Mouse (Mus musculus) testis, postnatal 14 days (tissue): ENCODE data around the gene Myo5c.

ENCODE experiments used
- DNase-seq: peaks from one replicate; pipeline ENCODE4 v3.0.0; 2021; ENCODE audit warnings: low spot score

The Myo5c gene

DNA sequence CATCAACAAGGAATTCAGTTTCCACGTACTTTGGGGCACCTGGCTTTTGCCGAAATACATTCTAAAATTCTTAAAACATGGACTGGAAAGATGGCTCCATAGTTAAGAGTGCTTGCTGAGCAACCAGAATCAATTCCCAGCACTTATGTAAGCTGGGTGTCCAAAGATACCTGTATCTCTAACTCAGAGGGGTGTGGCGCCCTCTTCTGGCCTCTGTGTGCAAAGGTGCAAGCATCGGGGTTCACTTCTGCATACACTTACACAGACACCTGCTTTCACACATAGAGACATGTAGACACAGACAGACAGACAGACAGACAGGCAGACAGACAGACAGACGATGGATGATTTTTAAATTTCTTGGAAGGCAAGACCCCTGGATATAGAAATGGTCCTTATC lies 49.0 kb downstream of the Myo5c start:
- DNase-seq, result peak; percentile 27

DNA sequence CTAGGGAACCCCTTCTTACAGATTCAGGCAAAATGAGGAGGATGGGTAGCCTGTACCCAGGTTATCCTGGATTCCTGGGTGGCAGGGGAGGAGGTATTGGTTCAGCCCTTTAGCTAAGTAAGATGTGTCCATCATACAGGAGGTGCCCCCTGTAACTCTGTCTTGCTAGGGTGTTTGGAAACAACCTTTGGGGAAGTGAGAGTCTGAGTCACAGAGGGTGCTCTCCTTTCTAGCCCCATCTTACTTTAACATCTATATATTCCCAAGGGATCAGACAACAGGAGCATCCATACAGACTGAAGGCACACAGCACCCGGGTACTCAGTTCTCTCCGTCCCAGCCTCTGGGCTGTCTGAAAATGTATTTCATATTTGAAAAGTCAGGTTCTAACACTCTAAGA lies 50.4 kb downstream of the Myo5c start:
- no peak for DNase-seq

DNA sequence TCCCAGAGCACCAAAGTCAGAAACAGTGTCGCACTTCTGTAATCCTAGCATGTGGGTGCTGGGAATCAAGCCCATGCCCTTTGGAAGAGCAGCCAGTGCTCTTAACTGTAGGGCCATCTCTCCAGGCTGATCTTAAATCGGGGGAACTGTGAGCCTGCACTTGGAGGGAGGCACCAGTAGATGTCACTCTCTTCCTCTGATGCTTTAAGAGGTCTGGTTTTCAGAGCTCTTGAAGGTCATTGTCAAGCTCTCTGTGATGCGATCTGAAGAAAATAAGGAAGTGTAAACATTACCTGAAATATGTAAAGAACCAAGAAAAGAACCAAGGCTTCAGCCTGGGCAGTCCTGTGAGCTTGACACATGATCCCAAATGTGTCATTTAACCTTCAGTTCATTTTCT lies 51.0 kb downstream of the Myo5c start:
- no peak for DNase-seq

DNA sequence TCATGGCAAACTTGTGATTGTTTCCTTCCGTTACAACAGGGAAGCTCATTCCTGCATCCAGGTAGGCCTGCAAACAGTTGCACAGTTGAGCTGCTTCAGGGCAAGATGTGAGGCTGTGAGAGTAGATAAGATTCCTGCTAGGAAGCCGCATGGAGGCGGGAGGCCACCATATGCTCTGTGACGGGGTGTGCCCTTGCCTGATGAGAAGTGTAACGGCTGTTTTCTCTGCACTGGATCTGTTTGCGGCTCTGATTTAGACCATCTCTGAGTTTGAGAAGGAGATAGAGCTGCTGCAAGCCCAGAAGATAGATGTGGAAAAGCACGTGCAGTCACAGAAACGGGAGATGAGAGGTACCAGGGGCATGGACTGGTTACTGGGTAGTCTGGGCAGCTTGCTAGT lies 51.8 kb downstream of the Myo5c start:
- DNase-seq, result no peak

DNA sequence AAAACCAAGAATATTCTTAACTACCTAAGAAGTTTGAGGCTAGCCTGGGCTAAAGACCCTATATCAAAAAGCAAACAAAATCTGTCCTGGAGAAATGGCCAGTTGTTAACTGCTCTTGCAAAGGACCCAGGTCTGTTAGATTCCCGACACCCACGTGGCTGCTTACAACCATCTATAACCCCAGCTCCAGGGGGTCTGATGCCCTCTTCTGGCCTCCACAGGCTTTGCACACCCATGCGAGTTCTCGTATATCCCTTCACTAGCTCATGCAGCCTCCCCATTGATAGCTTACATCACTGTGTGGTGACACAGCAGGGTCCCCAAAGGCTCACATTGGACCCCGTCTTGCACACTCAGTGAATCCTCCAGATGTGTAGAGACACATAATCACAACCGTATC lies 53.5 kb downstream of the Myo5c start:
- no peak for DNase-seq

DNA sequence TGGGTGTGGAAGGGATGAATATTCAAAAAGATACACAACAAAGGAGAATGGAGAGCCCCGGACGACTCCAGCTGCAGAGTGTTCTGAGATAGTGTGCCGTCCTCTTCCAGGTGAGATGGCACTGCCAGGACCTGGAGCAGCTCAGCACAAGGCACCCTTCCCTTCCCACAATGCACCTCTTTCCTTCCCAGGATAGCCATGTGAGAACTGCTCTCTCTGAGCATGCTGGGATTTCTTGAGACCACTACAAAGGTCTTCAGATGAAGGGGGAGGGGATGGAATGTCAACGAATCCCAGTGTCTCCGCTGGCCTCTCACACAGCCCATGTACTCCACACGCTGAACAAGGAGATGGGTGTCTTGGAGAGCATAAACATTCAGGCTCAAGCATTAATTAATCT lies 55.8 kb downstream of the Myo5c start:
- no peak for DNase-seq

DNA sequence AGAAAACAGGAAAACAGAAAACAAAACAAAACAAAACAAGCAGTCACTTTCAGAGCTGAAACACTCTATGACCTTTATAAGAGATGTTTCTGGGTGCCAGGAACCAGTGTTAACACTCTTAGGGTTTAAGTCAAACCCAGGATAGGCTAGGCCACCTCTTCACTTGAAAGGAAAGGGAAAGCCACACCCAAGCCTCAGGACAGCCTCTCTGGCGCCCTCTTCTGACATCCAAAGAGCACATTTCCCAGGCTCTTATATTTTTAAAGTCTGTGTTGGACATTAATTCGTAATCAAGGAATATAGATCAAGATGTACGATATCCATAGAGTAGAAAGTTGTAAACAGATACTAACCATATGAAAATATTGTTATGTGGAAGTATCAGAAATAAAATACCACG lies 57.7 kb downstream of the Myo5c start:
- no peak for DNase-seq

DNA sequence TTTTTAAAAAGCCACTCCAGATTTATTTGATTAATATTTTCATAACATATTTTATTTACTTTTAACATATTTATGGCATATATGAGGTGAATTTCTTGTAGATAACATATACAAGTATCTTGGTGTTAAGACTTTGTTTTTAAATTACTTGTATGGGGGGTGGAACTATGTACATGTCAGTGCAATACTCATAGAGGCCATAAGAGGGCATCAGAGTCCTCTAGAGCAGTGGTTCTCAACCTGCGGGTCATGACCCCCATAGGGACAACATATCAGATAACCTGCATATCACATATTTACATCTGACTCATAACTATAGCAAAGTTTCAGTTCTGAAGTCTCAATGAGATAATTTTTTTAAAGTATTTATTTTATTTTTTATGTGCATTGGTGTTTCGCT lies 67.5 kb downstream of the Myo5c start:
- DNase-seq, result no peak

DNA sequence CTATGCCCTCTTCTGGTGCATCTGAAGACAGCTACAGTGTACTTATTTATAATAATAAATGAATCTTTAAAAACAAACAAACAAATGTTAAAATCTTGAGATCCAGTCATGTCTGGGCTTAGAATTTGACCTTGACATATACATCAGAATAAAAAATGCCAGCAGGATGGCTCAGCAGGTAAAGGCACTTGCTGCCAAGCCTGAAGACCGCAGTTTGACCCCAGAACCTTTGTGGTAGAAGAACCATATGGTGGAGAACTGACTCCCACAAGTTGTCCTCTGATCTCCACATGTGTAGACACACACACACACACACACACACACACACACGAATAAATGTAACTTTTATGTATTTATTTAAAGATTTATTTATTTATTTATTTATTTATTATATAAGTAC lies 71.2 kb downstream of the Myo5c start:
- no peak for DNase-seq

DNA sequence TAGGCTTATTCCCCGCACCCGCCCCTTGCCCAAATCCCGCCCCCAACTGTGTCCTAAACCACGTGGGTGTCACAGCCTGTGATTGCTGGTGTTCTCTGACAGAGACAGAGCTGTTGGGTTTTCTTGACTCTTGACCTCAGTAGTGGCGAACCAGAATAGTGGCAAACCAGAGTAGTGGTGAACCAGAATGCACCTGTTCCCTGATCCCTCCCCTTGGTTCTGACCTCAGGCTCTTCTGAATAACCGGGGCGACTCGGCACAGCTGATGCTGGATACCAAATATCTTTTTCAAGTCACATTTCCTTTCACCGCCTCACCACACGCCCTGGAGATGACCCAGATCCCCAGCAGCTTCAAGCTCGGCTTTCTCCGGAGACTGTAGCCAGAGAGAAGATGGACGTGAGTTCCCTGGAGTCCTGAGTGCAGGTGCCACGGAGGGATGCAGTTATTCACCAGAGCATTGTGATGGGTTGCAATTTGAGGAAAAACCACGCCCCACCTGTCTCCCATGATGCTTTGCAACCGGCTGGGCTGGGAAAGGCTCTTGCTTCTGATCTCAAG lies 72.0 kb downstream of the Myo5c start:
- DNase-seq, result peak; percentile 64

DNA sequence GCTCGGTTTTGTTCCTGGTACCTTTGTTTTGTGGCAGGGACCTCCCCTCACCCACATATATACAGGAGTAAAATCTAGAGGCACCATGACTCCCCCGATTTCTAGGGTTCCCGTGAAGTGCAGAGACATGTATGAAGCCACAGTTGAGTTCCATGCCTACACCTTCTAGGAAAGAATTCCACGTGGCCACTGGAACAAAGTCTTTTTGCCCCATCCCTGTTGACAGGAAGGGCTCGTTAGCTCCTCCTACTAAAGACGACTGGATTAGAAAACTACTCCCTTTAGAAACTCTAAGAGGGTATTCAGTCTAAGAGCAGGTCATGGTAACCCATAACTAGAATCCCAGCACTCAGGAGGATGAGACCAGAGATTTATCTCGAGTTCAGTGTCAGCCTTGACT lies 72.5 kb downstream of the Myo5c start:
- DNase-seq, result no peak

DNA sequence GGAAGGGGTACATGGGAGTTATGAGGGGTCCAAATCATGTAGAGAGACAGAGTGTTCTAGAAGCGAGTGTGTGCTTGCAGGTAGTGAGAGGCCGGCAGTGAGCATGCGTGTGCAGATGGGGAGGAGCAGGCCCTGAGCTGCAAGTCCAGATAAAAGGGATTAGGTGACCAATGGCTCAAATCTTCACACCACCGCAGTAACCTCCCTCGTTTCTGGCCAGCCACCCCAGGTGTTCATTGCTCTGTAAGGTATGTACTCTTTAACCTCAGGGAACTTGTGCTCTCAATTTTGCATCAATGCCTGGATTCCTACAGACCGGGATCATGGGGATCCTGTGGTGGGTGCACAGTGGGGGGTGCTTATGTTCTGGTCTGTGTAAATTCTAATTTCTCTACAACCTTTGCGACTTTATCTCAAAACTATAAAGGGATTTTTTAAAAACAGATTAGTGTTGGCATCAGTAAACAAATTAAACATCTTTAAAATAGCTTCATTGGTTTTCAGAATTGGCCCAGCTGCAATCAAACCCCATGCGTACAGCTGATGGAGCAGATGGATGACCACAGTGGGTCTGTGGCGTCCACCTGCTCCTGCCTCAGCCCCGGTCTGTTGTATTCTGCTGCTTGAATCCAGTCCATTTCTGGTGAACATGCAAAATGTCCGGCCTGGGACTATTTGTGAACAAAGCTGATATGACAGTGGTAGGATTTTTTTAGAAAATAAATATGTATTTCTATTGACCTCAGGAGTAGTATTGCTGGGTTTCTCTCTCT lies 74.5 kb downstream of the Myo5c start, which contains the start of gene Gnb5:
TSS of gene Gnb5 (plus strand) at position 163 of the 773 bp plus-strand sequence.
- DNase-seq, result no peak

DNA sequence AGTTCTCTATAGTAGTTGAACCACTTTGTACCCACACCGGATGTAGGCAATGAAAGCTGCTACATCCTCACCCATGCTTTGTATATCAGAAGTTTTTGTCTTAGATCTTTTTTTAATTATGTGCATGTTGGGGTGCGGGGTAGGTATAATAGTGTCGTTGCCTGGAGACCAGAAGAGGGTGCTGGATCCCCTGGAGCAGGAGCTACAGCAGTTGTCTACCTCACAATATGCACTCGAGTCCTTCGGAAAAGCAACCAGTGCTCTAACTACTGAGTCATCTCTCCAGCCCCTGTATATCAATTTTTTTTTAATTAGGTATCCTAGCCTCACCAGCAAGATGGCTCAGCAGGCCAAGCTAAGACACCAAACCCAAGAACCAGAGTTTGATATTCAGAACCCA lies 75.2 kb downstream of the Myo5c start:
- DNase-seq, result no peak

DNA sequence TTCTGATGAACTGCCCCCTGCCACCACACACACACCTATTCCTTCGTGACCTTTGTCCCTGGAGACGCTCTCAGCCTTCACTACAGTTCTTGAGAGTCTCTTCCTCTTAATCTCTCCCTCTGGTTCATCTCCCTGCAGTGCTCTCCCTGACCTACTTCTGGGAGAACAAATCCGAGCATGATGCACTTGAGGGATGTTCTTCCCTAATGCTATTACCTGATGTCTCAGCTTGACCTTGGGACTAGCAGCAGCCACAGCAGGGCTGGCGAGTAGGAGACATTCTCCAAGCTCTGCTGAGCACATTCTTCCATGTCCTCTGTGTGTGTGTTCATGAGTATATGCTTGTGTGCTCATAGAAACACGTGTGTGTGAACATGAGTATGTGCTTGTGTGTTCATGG lies 76.8 kb downstream of the Myo5c start:
- DNase-seq, result no peak

DNA sequence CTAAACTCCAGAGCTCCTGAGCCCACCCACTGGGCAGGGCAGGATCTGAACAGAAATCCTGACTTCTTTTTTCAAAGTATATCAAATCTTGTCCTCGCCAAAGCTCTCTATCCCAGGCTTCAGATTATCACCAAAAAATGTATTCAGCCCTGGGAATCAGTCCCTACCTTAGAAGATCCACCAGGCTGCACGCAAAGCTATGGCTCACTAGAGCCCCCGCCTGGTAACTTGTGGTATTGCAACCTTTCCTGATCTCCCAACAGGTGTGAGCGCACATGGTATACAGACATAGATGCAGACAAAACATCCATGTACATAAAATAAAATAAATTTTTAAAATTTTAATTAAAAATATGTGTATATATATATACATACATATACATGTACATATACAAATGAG lies 80.2 kb downstream of the Myo5c start:
- DNase-seq, result peak; percentile 73

DNA sequence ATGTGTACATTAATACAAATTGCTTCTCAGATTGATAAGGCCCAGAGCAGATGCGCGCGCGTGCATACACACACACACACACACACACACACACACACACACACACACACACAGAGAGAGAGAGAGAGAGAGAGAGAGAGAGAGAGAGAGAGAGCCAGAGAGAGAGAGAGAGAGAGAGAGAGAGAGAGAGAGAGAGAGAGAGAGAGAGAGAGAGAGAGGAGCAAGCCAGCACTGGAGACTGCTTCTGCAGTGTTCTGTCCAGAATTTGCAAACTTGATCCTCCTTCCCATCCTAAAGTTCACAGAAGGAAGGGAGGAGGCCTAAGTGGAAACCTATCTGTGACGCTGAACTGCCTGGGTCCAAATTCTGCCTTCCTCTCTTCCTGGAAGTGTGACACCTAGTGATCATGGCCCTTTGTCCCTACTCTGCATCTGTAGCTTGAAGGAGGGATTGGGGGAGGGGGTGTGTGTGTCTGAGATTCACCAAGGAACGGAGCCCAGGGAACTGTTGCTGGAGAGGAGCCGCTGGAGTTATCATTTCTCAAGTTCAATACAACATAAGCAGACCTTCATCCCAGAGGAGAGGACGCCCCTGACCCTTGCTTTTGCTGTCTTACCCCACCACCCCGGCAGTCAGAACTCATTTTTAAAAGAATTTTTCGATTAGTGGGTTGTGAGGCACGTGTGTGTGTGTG lies 81.5 kb downstream of the Myo5c start:
- DNase-seq, result no peak

DNA sequence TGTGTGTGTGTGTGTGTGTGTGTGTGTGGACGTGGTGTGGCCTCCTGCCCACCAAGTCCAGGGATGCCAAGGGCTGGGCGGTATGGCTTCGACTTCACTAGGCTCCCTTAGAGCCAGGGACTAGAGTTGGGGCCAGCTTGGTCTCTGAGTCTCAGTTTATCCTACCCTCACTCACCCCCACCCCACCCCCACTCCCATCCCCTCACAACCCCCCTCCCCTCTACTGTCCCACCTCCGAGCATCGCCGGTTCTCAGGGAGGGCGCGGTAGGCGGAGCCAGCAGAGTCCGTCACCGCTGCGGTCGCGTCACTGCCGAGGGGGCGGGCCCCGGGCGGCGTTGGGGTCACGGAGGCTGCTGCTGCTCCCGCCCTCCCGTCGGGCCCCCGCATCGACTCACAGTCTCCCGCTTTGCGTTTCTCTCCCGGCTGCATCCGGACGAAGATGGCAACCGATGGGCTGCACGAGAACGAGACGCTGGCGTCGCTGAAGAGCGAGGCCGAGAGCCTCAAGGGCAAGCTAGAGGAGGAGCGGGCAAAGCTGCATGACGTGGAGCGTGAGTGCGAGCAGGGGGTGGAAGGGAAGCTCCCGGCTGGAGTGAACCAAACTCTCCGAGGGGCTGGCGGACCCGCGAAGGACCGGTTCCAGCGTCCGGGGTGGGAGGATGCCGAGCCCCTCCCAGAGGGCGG lies 82.2 kb downstream of the Myo5c start:
- DNase-seq, result peak; percentile 79

DNA sequence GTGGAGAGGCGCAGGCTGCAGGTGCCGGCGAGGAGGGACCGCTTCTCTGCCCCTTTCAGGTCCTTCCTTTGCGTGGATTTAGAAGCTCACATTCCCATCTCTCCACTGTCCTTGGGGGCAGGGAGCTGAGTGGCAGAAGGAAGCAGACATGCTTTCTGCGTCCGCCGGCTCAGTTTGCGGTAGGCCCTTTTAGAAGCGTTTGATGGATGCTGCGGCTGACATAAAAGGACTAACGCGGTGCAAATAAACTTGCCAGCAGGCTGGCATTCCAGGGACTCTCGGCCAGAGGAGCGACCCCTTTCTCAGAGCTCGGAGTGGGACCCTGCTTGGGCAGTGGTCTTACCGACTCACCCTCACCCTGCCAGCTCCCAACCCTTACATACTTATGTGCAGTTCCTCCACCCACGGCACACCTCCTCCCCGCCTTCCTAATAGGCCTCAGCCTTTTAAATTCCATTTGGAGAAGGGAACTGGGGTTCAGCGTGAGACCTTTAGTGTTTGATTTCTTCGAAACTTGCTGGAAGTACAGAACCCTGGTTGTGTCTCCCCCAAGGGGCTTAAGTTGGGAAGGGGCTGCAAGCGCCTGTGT lies 82.8 kb downstream of the Myo5c start:
- no peak for DNase-seq

DNA sequence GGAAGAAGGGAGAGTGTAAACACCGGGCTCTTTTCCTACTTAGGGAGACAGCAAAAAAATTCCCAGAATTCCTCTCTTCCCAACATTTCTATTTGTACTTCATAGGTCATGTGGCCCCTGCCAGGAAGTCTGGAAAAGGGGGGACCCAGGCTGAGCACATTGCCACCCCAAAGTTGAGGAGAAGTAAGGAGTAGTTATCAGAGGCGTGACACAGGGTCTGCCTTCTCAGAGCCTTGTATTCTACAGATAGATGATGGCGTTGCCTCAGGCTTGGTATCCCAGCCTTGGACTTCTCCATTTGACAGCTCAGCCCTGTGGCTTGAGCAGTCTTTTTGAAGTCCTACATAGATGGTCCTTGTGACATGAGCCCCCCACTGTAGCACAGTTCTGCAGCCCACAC lies 83.4 kb downstream of the Myo5c start:
- no peak for DNase-seq

DNA sequence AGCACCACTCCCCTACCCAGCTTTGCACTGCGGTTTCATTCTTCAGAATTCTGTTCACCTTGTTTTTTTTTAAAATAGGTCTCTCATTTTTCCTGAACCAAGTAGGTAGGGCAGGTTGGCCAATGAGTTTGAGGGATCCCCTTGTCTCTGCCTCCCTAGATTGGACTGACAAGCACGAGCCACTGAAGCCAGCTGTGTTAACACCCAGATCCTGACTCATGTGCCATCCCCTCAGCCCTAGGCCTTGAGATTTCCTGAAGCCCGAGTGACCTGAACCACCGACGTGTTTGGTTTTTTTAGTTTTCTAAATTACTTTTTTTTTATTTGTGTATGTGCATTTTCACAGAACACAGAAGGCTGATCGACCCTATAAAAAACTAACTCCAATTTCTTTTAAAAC lies 85.0 kb downstream of the Myo5c start:
- no peak for DNase-seq

DNA sequence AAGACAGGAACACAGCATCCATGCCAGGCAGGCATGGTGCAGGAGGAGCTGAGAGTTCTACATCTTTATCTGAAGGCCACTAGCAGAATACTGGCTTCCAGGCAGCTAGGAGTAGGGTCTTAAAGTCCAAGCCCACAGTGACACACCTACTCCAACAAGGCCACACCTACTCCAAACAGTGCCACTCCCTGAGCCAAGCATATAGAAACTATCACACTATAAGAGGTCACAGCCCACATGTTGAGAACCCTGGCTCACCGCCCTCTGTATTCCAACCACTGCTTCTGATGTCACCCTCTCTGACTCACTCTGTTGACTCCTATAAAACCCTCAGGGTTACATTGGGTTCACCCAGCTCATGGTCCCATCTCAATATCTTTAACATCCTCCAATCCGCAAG lies 86.4 kb downstream of the Myo5c start:
- DNase-seq, result no peak

DNA sequence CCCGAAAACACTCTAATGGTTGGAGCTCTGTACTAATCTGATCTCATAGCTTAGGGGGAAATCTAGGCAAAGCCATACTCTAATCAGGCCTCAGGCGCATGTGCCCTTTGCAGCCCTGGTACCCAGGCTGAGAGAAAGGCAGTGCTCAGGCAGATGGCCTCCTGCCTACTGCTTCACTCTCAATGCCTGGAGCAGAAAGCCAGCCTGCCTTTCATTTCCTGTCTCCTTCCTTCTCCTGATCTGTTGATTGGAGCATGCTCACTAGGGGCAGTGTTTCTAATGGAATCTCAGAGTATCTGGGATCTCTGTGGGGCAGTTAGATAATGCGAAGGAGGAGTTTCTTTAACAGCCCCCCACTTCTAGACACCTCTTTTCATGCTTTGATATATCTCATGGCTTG lies 87.5 kb downstream of the Myo5c start:
- DNase-seq, result no peak
